Mouse (Mus musculus) small intestine, adult 2 months (tissue): ENCODE measurements around the gene Gm11172. TPM values are rescaled to one million over a fixed set of nuclear protein-coding genes. Genes with fewer than 3 reads are reported as not detected.
A peak's percentile ranks its signal among the peaks of the same experiment; 100 is the strongest.

ENCODE experiments used
- H3K27ac ChIP-seq: fragments of 200-500 bp; 2 replicates; pipeline ENCODE4 v1.5.1; 2012; ENCODE audit warnings: low read depth, low read length, control low read depth, inconsistent platforms; ENCODE audit not compliant: insufficient read depth
- H3K27me3 ChIP-seq: fragments of 200-500 bp; 2 replicates; pipeline ENCODE4 v1.6.1; 2012; ENCODE audit warnings: mild to moderate bottlenecking, moderate library complexity, low read length, inconsistent platforms; ENCODE audit not compliant: control insufficient read depth, insufficient read depth
- H3K36me3 ChIP-seq: fragments of 200-500 bp; 2 replicates; pipeline ENCODE4 v1.6.1; 2012; ENCODE audit warnings: mild to moderate bottlenecking, low read length, control low read depth, inconsistent platforms; ENCODE audit not compliant: control insufficient read depth, insufficient read depth
- H3K4me1 ChIP-seq: fragments of 200-500 bp; 2 replicates; pipeline ENCODE4 v1.6.1; 2012; ENCODE audit warnings: low read length, inconsistent platforms, mixed read lengths; ENCODE audit not compliant: control insufficient read depth, insufficient read depth, insufficient read length
- H3K4me3 ChIP-seq: fragments of 200-500 bp; 2 replicates; pipeline ENCODE4 v1.5.1; 2012; ENCODE audit warnings: low read depth, mild to moderate bottlenecking, control low read depth, inconsistent platforms, low read length, moderate library complexity
- CTCF ChIP-seq: fragments of 200-500 bp; IDR thresholded peaks from 2 replicates; pipeline ENCODE4 v1.5.1; 2012; ENCODE audit warnings: low read depth, mild to moderate bottlenecking, control low read depth, inconsistent platforms, low read length, moderate library complexity, mixed read lengths; ENCODE audit not compliant: insufficient replicate concordance, insufficient read length; ENCODE audit errors: extremely low read depth
- POLR2A ChIP-seq: fragments of 200-500 bp; IDR thresholded peaks from 2 replicates; pipeline ENCODE4 v1.6.1; 2012; ENCODE audit warnings: low read depth, mild to moderate bottlenecking, control low read depth, inconsistent platforms, low read length, moderate library complexity
- WGBS: fragments of 180-500 bp; shearing (Covaris S2); methylation state at CpG from one replicate; pipeline ENCODE4 v1.1.7; 2018; 5-methylcytosine and 5-hydroxymethylcytosine counted together
- polyA plus RNA-seq: library from polyadenylated mRNA; depleted of rRNA; stranded (reverse); fragments of >200 nt; gene quantifications from 2 replicates; pipeline ENCODE4 v1.2.3, GENCODE M21; 2012; rRNA removed

Gm11172 gene
- not detected in 2 replicates for polyA plus RNA-seq

GRCm38 (mm10) chr16:10812865-10813371, at the start of gene Gm11172:
Gene Gm11172, plus strand, starts transcription at chr16:10812915.
- peaks cover 23% of the 10 kb centered on the region for H3K4me1 ChIP-seq
- no peaks in the 10 kb centered on the region for H3K36me3 ChIP-seq
- no peak for TF ChIP-seq POLR2A
- no peak for TF ChIP-seq CTCF
- 85% methylated on average over 2 of the region's 2 CpGs for WGBS
- no peak within 1 kb of the TSS for H3K27ac ChIP-seq
- no peaks in the 10 kb centered on the region for H3K27me3 ChIP-seq
- H3K4me3 ChIP-seq, result no peak within 1 kb of the TSS

- 51% methylated on average over 6 of the region's 6 CpGs for WGBS
- H3K4me1 ChIP-seq, result peaks cover 5% of the 10 kb centered on the region
- no peak overlapping the region for H3K4me3 ChIP-seq
- no peaks in the 10 kb centered on the region for H3K27me3 ChIP-seq
- no peak overlapping the region for H3K27ac ChIP-seq
- no peak for TF ChIP-seq POLR2A
- no peak for TF ChIP-seq CTCF
- H3K36me3 ChIP-seq, result no peaks in the 10 kb centered on the region
Measured at GRCm38 (mm10) chr16:10763540-10764264, 49.0 kb upstream of the Gm11172 start.

GRCm38 (mm10) chr16:10764323-10764722, 48.4 kb upstream of the Gm11172 start:
- peaks cover 8% of the 10 kb centered on the region for H3K4me1 ChIP-seq
- no peaks in the 10 kb centered on the region for H3K36me3 ChIP-seq
- no peak overlapping the region for H3K4me3 ChIP-seq
- TF ChIP-seq POLR2A (no peak), CTCF (no peak)
- WGBS, result 40% methylated on average over 2 of the region's 2 CpGs
- no peak overlapping the region for H3K27ac ChIP-seq
- no peaks in the 10 kb centered on the region for H3K27me3 ChIP-seq

- H3K27ac ChIP-seq, result no peak overlapping the region
- 37% methylated on average over 4 of the region's 4 CpGs for WGBS
Measured at GRCm38 (mm10) chr16:10767158-10767557, 45.6 kb upstream of the Gm11172 start.

GRCm38 (mm10) chr16:10768821-10769220, 43.9 kb upstream of the Gm11172 start:
- Histone ChIP-seq H3K4me1 (peaks cover 18% of the 10 kb centered on the region), H3K4me3 (no peak overlapping the region), H3K36me3 (no peaks in the 10 kb centered on the region), H3K27me3 (no peaks in the 10 kb centered on the region), H3K27ac (no peak overlapping the region)
- TF ChIP-seq CTCF (no peak), POLR2A (no peak)
- WGBS, result 53% methylated on average over 9 of the region's 9 CpGs

More at GRCm38 (mm10) chr16:10767158-10767557, 45.6 kb upstream of the Gm11172 start:
- no peak for TF ChIP-seq POLR2A
- TF ChIP-seq CTCF, result peak; percentile 34; the same call in 1 of the 2 replicates
- Histone ChIP-seq H3K27me3 (no peaks in the 10 kb centered on the region), H3K36me3 (no peaks in the 10 kb centered on the region), H3K4me3 (no peak overlapping the region), H3K4me1 (peaks cover 18% of the 10 kb centered on the region)

- Histone ChIP-seq H3K4me3 (no peak overlapping the region), H3K27me3 (no peaks in the 10 kb centered on the region), H3K36me3 (no peaks in the 10 kb centered on the region), H3K27ac (peak overlapping the region; percentile 47; the same call in 1 of the 2 replicates), H3K4me1 (peaks cover 21% of the 10 kb centered on the region)
- WGBS, result 32% methylated on average over 2 of the region's 2 CpGs
- TF ChIP-seq CTCF (no peak), POLR2A (no peak)
Measured at GRCm38 (mm10) chr16:10769661-10770060, 43.1 kb upstream of the Gm11172 start.

- Histone ChIP-seq H3K27me3 (no peaks in the 10 kb centered on the region), H3K36me3 (no peaks in the 10 kb centered on the region), H3K27ac (0 out of 2 replicates have a peak overlapping the region, but pooled peaks have one; percentile 47), H3K4me1 (peaks cover 24% of the 10 kb centered on the region), H3K4me3 (no peak overlapping the region)
- no peak for TF ChIP-seq CTCF
- TF ChIP-seq POLR2A, result no peak
- WGBS, result 36% methylated on average over 4 of the region's 4 CpGs
Measured at GRCm38 (mm10) chr16:10770531-10771325, 42.0 kb upstream of the Gm11172 start.
